Mouse (Mus musculus) heart, postnatal 0 days (tissue): Measurements from ENCODE around the gene Prkag2.

Experiments
- CTCF ChIP-seq: IDR thresholded peaks from 2 replicates; pipeline ENCODE4 v1.5.1; 2016; ENCODE audit warnings: antibody characterized with exemption, control low read depth, low read depth
- EP300 ChIP-seq: IDR thresholded peaks from 2 replicates; pipeline ENCODE4 v1.6.1; 2016; ENCODE audit warnings: antibody characterized with exemption, low read depth

GRCm38 (mm10) chr5:24854827-24855600 is 245.4 kb downstream of the Prkag2 start:
- TF ChIP-seq EP300 (no peak), CTCF (no peak)
